Mouse (Mus musculus) bone marrow macrophage, adult 2 months (primary cell): ENCODE results near the gene Hdac7.

Experiments
- CTCF ChIP-seq: IDR thresholded peaks from 2 replicates; pipeline ENCODE4 v1.5.1; 2012; ENCODE audit warnings: low read depth, mild to moderate bottlenecking, low read length, moderate library complexity
- POLR2A ChIP-seq: IDR thresholded peaks from 2 replicates; pipeline ENCODE4 v1.6.1; 2012; ENCODE audit warnings: mild to moderate bottlenecking, low read depth, low read length, borderline replicate concordance

GRCm38 (mm10) chr15:97816199-97816994 lies 27.9 kb downstream of the Hdac7 start:
- TF ChIP-seq CTCF (no peak), POLR2A (no peak)
